In genomic region chr11:44636241-44636640, GRCm38 (mm10) we compare ENCODE assay signal across 22 mouse cellular contexts. TPM values are rescaled to one million over a fixed set of nuclear protein-coding genes. Genes with fewer than 3 reads are reported as not detected.
DNase-seq lines count a peak whose midpoint lies in the region; ATAC-seq and TF ChIP-seq lines count a peak whose summit lies in the region.
"Had no signal": no experiment of that assay in that cellular context is flagged by ENCODE, and none has a peak within 500 bp of the region (broad histone marks: within the 10 kb centered on the region; RNA-seq: fewer than 3 reads in every experiment).

No protein-coding gene starts in this region.

- TF ChIP-seq CTCF in CH12.LX (conservative IDR thresholded peaks at IDR 0.05 in 1 of 2, IDR thresholded peaks at IDR 0.05 in 1 of 2; ENCODE audit: low read depth in 2 of 2, low read length in 2 of 2): no peak

- in situ Hi-C loops in CH12.LX (cut with MboI; ENCODE audit: low pct_ligation_motif_present, low pct_unique_long_range_greater_than_20kb, low sequenced_read_pairs): no loop called here

- H3K27ac ChIP-seq in hindbrain, embryonic 14.5 days: 0 out of 2 replicates have a peak overlapping the region, but pooled peaks have one; percentile 4
- no peak overlapping the region for H3K27ac ChIP-seq in hindbrain, embryonic 10.5 days
- H3K27ac ChIP-seq in CH12.LX (ENCODE audit: insufficient read depth, low read depth): peak overlapping the region; percentile 39; the same call in 1 of the 2 replicates
- H3K27ac ChIP-seq: embryonic facial prominence, embryonic 10.5 days; embryonic facial prominence, embryonic 12.5 days; forebrain, embryonic 13.5 days; forebrain, embryonic 15.5 days had no signal

- TF ChIP-seq EP300 in CH12.LX (IDR thresholded peaks at IDR 0.05; ENCODE audit: low read length): peak; percentile 94

- H3K4me1 ChIP-seq in hindbrain, embryonic 14.5 days (replicated peaks; ENCODE audit: control insufficient read depth, insufficient read depth, low read length): peaks cover 41% of the 10 kb centered on the region
- H3K4me1 ChIP-seq in hindbrain, embryonic 10.5 days (replicated peaks): peaks cover 26% of the 10 kb centered on the region
- H3K4me1 ChIP-seq in CH12.LX (ENCODE audit: control insufficient read depth in 1 of 2, insufficient read depth in 2 of 2): peaks cover 19 to 93% of the 10 kb centered on the region in 2 experiments
- H3K4me1 ChIP-seq: embryonic facial prominence, embryonic 10.5 days had no signal

- no peak overlapping the region for H3K9ac ChIP-seq in hindbrain, embryonic 14.5 days
- peak overlapping the region; percentile 19; the same call in 1 of the 2 replicates for H3K9ac ChIP-seq in CH12.LX (ENCODE audit: insufficient read depth, low read depth)
- H3K9ac ChIP-seq: embryonic facial prominence, embryonic 12.5 days; forebrain, embryonic 13.5 days; forebrain, embryonic 15.5 days; forebrain, postnatal 0 days had no signal

- DNase-seq in heart, adult 11 months: peak; percentile 40
- DNase-seq in heart, postnatal 36 days: no peak
- no peak for DNase-seq in hindbrain, embryonic 14.5 days (ENCODE audit: low spot score)
- no peak for DNase-seq in hindbrain, embryonic 10.5 days (ENCODE audit: low spot score)
- DNase-seq in A20 (ENCODE audit: low read depth, low spot score) (peak; percentile 34), CH12.LX (ENCODE audit: extremely low read depth) (peak; percentile 62)
- DNase-seq in heart, postnatal 4 days: no peak
- DNase-seq: adrenal gland, adult 2 months; adrenal gland, postnatal 14 days; adrenal gland, postnatal 36 days; cerebellum, adult 11-12 months; cerebellum, adult 2 months; cerebellum, adult 9-10 months; cerebellum, postnatal 10 days; cerebellum, postnatal 25 days; forebrain, postnatal 0 days had no signal

- no peak overlapping the region for H3K4me3 ChIP-seq in hindbrain, embryonic 14.5 days (replicated peaks; ENCODE audit: low read length)
- H3K4me3 ChIP-seq in hindbrain, embryonic 10.5 days: no peak overlapping the region
- H3K4me3 ChIP-seq in CH12.LX (replicated peaks in 1 of 3; ENCODE audit: low read depth in 2 of 3, low read length in 2 of 3, poor library complexity in 1 of 3): no peak overlapping the region
- H3K4me3 ChIP-seq: embryonic facial prominence, embryonic 10.5 days; embryonic facial prominence, embryonic 12.5 days; forebrain, embryonic 13.5 days; forebrain, embryonic 15.5 days had no signal

- TF ChIP-seq POLR2A in CH12.LX (IDR thresholded peaks at IDR 0.05; ENCODE audit: low read depth, low read length): no peak

- dilution Hi-C loops in CH12.LX (cut with MboI; ENCODE audit: extremely low pct_ligation_motif_present, extremely low pct_unique_long_range_greater_than_20kb, low sequenced_read_pairs): no loop called here

- TF ChIP-seq RAD21 in CH12.LX (IDR thresholded peaks at IDR 0.05; ENCODE audit: low read depth, low read length): no peak; the same call in 1 of the 2 replicates

- H3K79me2 ChIP-seq in CH12.LX (replicated peaks; ENCODE audit: control insufficient read depth, extremely low read depth, insufficient read depth, poor library complexity, severe bottlenecking): peaks cover 36% of the 10 kb centered on the region

- H3K4me2 ChIP-seq in hindbrain, embryonic 14.5 days (replicated peaks): no peak overlapping the region
- H3K4me2 ChIP-seq in CH12.LX (ENCODE audit: insufficient read depth, low read depth, poor library complexity, severe bottlenecking): peak overlapping the region; percentile 32; the same call in 1 of the 2 replicates
- H3K4me2 ChIP-seq: embryonic facial prominence, embryonic 12.5 days; forebrain, embryonic 13.5 days; forebrain, embryonic 15.5 days had no signal

- intact Hi-C loops in heart, postnatal 36 days (cut with DNase I): no loop called here

- WGBS in hindbrain, embryonic 14.5 days: 90% methylated on average over 1 of the region's 1 CpGs
- 87% methylated on average over 1 of the region's 1 CpGs for WGBS in hindbrain, embryonic 10.5 days

- no peaks in the 10 kb centered on the region; the same call in none of the 2 replicates for H3K36me3 ChIP-seq in hindbrain, embryonic 14.5 days (replicated peaks; ENCODE audit: control insufficient read depth, insufficient read depth)
- H3K36me3 ChIP-seq in hindbrain, embryonic 10.5 days: peaks cover 19% of the 10 kb centered on the region; the same call in 1 of the 2 replicates
- peaks cover 43 to 78% of the 10 kb centered on the region in 2 experiments for H3K36me3 ChIP-seq in CH12.LX (replicated peaks in 1 of 2; ENCODE audit: control insufficient read depth in 1 of 2, insufficient read depth in 1 of 2, low read length in 1 of 2)
- H3K36me3 ChIP-seq: embryonic facial prominence, embryonic 12.5 days; forebrain, embryonic 15.5 days had no signal

- H3K9me3 ChIP-seq in hindbrain, embryonic 14.5 days (ENCODE audit: control insufficient read depth, low read length): no peaks in the 10 kb centered on the region
- H3K9me3 ChIP-seq in hindbrain, embryonic 10.5 days: no peaks in the 10 kb centered on the region
- peaks cover 3% of the 10 kb centered on the region for H3K9me3 ChIP-seq in CH12.LX (replicated peaks; ENCODE audit: low read length)
- H3K9me3 ChIP-seq: embryonic facial prominence, embryonic 10.5 days; embryonic facial prominence, embryonic 12.5 days; forebrain, embryonic 13.5 days; forebrain, embryonic 15.5 days had no signal

- no peak for ATAC-seq in hindbrain, embryonic 14.5 days (ENCODE audit: low FRiP score)
- ATAC-seq: CD4-positive, CD25-positive, alpha-beta regulatory T cell, adult 4 months; forebrain, embryonic 13.5 days; forebrain, embryonic 15.5 days; forebrain, postnatal 0 days had no signal

- no peaks in the 10 kb centered on the region for H3K27me3 ChIP-seq in hindbrain, embryonic 14.5 days (ENCODE audit: control insufficient read depth, insufficient read depth, low read length)
- H3K27me3 ChIP-seq in hindbrain, embryonic 10.5 days (ENCODE audit: insufficient read depth, poor library complexity, severe bottlenecking): no peaks in the 10 kb centered on the region
- no peaks in the 10 kb centered on the region for H3K27me3 ChIP-seq in CH12.LX (replicated peaks)
- H3K27me3 ChIP-seq: embryonic facial prominence, embryonic 12.5 days had no signal

TF ChIP-seq in CH12.LX, 34 proteins besides CTCF, POLR2A, EP300 and RAD21:
- TF ChIP-seq MEF2A (IDR thresholded peaks at IDR 0.05; ENCODE audit: borderline replicate concordance, low read depth, low read length) (peak; percentile 98), JUND (conservative IDR thresholded peaks at IDR 0.05; ENCODE audit: low read depth, low read length) (peak; percentile 100), ELF1 (IDR thresholded peaks at IDR 0.05; ENCODE audit: low read depth, low read length) (peak; percentile 37; the same call in 1 of the 2 replicates), ETS1 (conservative IDR thresholded peaks at IDR 0.05; ENCODE audit: low read depth, low read length) (peak; percentile 77), KAT2A (IDR thresholded peaks at IDR 0.05; ENCODE audit: insufficient replicate concordance, low read length) (no peak), PAX5 (IDR thresholded peaks at IDR 0.05; ENCODE audit: low read length) (no peak), SIN3A (IDR thresholded peaks at IDR 0.05; ENCODE audit: low read length) (peak; percentile 73), TBP (conservative IDR thresholded peaks at IDR 0.05; ENCODE audit: low read depth, low read length) (no peak), TCF12 (IDR thresholded peaks at IDR 0.05; ENCODE audit: low read depth, low read length) (peak; percentile 48; the same call in 1 of the 2 replicates), MAFK (IDR thresholded peaks at IDR 0.05; ENCODE audit: insufficient replicate concordance, low read length) (no peak), JUN (IDR thresholded peaks at IDR 0.05; ENCODE audit: insufficient read depth, low read depth, low read length) (peak; percentile 96), USF2 (conservative IDR thresholded peaks at IDR 0.05; ENCODE audit: low read depth, low read length) (no peak), RCOR1 (conservative IDR thresholded peaks at IDR 0.05; ENCODE audit: low read depth, low read length) (peak; percentile 71; the same call in 1 of the 2 replicates), MAX (IDR thresholded peaks at IDR 0.05; ENCODE audit: low read length) (no peak), CHD1 (IDR thresholded peaks at IDR 0.05; ENCODE audit: low read depth, low read length) (no peak), MAZ (IDR thresholded peaks at IDR 0.05; ENCODE audit: low read depth, low read length) (0 out of 2 replicates have a peak, but pooled peaks have one; percentile 18), BHLHE40 (IDR thresholded peaks at IDR 0.05; ENCODE audit: low read depth, low read length) (peak; percentile 47), NRF1 (IDR thresholded peaks at IDR 0.05; ENCODE audit: low read depth, low read length) (no peak), IRF4 (IDR thresholded peaks at IDR 0.05; ENCODE audit: low read depth, low read length) (peak; percentile 98)

RNA-seq across cellular contexts. Expression of gene Ebf1, which starts 19.1 kb away (rescaled TPM):
- total RNA-seq in heart, postnatal 36 days (2021): 10 to 100 TPM; 13.4 to 14.4 TPM
- 123 TPM in 2 replicates for polyA plus RNA-seq in hindbrain, embryonic 14.5 days (2014; fragmentation: Nextera tagmentation; extraction: Ambion mirVana)
- 60.1 and 77.9 TPM in 2 replicates for polyA plus RNA-seq in hindbrain, embryonic 10.5 days (2016; fragmentation: Nextera tagmentation; extraction: Ambion mirVana)
- total RNA-seq in CH12.LX (2012; rRNA removed): 24.9 and 37.8 TPM in 2 replicates
- 42.8 and 44.2 TPM in 2 replicates for total RNA-seq in CH12.LX (2014; rRNA removed)
- polyA plus RNA-seq in CH12.LX (2012; ENCODE audit: insufficient read length, low read depth): 52.5 and 60.7 TPM in 2 replicates
- total RNA-seq in heart, postnatal 4 days (2021): 10 to 100 TPM; 27.2 to 31.0 TPM
- total RNA-seq: MEL had no signal

Comparison
In these comparisons a context has a peak if more than half of its experiments do, and no peak if none do; other contexts are left out.
1. DNase-seq: peak in heart, adult 11 months (single experiment), A20 (single experiment) and CH12.LX (single experiment); none in heart, postnatal 36 days (0 of 2), hindbrain, embryonic 14.5 days (single experiment), hindbrain, embryonic 10.5 days (single experiment) and heart, postnatal 4 days (single experiment).